Mouse (Mus musculus): ENCODE data around the gene Mbd3. TPM values are rescaled to one million over a fixed set of nuclear protein-coding genes. Genes with fewer than 3 reads are reported as not detected.

Mbd3 gene
- polyA plus RNA-seq, 1 experiment from 2014 or later, result 81.1 TPM

DNA sequence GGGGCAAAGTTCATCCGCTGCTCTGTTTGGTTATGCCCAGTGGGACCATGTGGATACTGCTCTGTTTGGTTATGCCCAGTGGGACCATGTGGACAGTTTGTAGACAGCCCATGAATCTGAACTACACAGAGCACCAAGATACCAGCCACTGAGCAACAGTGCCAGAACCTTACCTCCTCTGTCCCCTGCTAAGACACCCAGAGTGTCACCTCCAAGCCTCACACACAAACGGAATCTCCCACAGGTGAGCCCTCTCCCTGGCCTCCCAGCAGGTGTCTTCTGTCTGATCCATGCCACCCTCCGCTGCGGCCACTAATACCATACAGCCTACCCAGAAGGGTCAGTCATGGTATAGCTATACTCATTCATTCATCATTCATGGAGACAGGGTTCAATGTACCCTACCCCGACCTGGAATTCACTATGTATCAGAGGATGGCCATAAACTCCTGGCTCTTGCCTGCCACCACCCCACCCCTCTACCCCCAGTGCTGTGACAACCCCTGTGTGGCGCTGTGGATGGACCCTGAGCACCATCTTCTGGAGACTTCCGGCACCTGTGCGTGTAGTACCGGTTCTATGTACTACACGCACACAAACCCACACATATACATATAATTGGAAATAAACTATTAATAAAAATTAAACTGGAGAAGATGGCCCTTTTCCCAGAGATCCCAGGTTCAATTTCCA, 6.3 kb upstream of the Mbd3 start:
- DNase-seq (ENCODE audit: low spot score) (no peak), ATAC-seq (ENCODE audit: low FRiP score, low TSS enrichment) (0 out of 2 replicates have a peak, but pooled peaks have one; percentile 3)
- Histone ChIP-seq H3K27ac (replicated peaks) (no peak overlapping the region), H3K9ac (ENCODE audit: low read length) (peak overlapping the region; percentile 91), H3K27me3 (ENCODE audit: control insufficient read depth, insufficient read depth, low read length) (no peaks in the 10 kb centered on the region), H3K4me2 (replicated peaks; ENCODE audit: low read depth) (peak overlapping the region; percentile 85), H3K4me3 (ENCODE audit: low read depth, low read length) (peak overlapping the region; percentile 82), H3K36me3 (ENCODE audit: control insufficient read depth, insufficient read depth, low read length) (peaks cover 20% of the 10 kb centered on the region), H3K9me3 (ENCODE audit: control insufficient read depth, low read length) (no peaks in the 10 kb centered on the region), H3K4me1 (replicated peaks; ENCODE audit: control insufficient read depth, insufficient read depth) (no peaks in the 10 kb centered on the region)
- WGBS, result 48% methylated on average over 10 of the region's 10 CpGs
- no peak for TF ChIP-seq EP300 (optimal IDR thresholded peaks at IDR 0.05)
- peak; percentile 55 for TF ChIP-seq CTCF (IDR thresholded peaks at IDR 0.05; ENCODE audit: low read depth)

DNA sequence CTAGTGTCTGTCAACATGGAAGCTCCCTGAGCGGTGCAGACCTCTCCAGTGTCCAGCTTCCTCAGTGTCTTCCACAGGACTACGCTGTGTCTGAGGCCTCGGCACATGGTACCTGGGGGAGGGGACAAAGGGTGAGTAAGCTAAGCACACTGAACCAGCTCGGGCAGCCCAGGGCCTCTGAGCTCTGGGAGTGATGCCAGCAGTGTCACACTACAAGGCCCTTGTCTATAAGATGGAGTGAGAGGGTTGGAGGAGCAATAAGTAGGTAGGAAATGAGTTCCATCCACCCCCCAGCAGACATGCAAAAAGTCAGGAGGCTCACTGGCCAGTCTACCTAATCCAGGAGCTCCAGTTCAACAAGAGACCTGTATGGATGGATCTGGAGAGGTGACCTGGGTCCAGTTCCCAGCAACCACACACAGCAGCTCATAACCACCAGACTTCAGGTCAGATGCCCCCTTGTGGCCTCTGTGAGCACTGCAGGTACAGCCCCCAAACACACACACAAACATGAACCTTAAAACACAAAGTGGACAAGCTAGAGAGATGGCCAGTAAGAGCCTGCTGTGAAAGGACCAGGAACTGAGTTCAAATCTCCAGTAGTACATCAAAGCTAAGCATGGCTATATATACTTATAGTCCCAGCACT, 3.8 kb upstream of the Mbd3 start:
- DNase-seq (ENCODE audit: low spot score) (no peak), ATAC-seq (ENCODE audit: low FRiP score, low TSS enrichment) (no peak)
- H3K27ac ChIP-seq (replicated peaks), result no peak overlapping the region
- H3K27me3 ChIP-seq (ENCODE audit: control insufficient read depth, insufficient read depth, low read length), result no peaks in the 10 kb centered on the region
- no peak overlapping the region for H3K4me2 ChIP-seq (replicated peaks; ENCODE audit: low read depth)
- H3K4me1 ChIP-seq (replicated peaks; ENCODE audit: control insufficient read depth, insufficient read depth), result peaks cover 3% of the 10 kb centered on the region; the same call in 1 of the 2 replicates
- H3K9me3 ChIP-seq (ENCODE audit: control insufficient read depth, low read length), result no peaks in the 10 kb centered on the region
- H3K4me3 ChIP-seq (ENCODE audit: low read depth, low read length), result no peak overlapping the region
- H3K9ac ChIP-seq (ENCODE audit: low read length), result no peak overlapping the region
- TF ChIP-seq CTCF (IDR thresholded peaks at IDR 0.05; ENCODE audit: low read depth) (peak; percentile 66), EP300 (optimal IDR thresholded peaks at IDR 0.05) (no peak)
- H3K36me3 ChIP-seq (ENCODE audit: control insufficient read depth, insufficient read depth, low read length), result peaks cover 11% of the 10 kb centered on the region
- WGBS, result 74% methylated on average over 4 of the region's 4 CpGs

DNA sequence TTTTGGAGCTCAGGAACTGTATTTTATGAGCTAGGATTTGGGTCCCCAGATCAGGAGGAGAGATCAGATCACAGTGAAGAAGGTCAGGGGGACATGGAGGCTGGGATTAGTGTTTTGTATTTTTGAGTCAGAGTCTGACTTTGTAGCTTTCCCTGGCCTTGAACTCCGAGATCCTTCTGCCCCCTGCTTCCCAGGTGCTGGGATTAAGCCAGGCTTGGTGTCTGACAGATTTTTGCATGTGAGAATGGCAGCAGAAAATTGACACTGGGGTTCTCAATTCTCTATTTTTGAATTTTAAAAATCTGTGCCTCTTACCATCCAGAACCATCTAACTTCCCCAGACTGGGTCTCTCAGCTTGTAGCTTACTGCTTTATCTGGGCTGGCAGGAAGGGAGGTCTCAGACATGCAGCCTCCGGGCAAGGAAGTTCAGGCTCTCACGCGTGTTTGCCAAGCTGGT, 1.4 kb upstream of the Mbd3 start:
- ATAC-seq (ENCODE audit: low FRiP score, low TSS enrichment) (no peak), DNase-seq (ENCODE audit: low spot score) (no peak)
- Histone ChIP-seq H3K27me3 (ENCODE audit: control insufficient read depth, insufficient read depth, low read length) (no peaks in the 10 kb centered on the region), H3K9ac (ENCODE audit: low read length) (peak overlapping the region; percentile 67), H3K27ac (replicated peaks) (peak overlapping the region; percentile 90; the same call in 1 of the 2 replicates), H3K36me3 (ENCODE audit: control insufficient read depth, insufficient read depth, low read length) (peaks cover 9% of the 10 kb centered on the region), H3K9me3 (ENCODE audit: control insufficient read depth, low read length) (no peaks in the 10 kb centered on the region), H3K4me3 (ENCODE audit: low read depth, low read length) (no peak overlapping the region), H3K4me1 (replicated peaks; ENCODE audit: control insufficient read depth, insufficient read depth) (peaks cover 3% of the 10 kb centered on the region), H3K4me2 (replicated peaks; ENCODE audit: low read depth) (no peak overlapping the region; the same call in 1 of the 2 replicates)
- no peak for TF ChIP-seq EP300 (optimal IDR thresholded peaks at IDR 0.05)
- TF ChIP-seq CTCF (IDR thresholded peaks at IDR 0.05; ENCODE audit: low read depth), result no peak
- WGBS, result 52% methylated on average over 4 of the region's 4 CpGs

- 11% methylated on average over 17 of the region's 17 CpGs for WGBS
- H3K4me2 ChIP-seq (replicated peaks; ENCODE audit: low read depth), result peak overlapping the region; percentile 77
- ATAC-seq (ENCODE audit: low FRiP score, low TSS enrichment), result no peak
Observed at GRCm38 (mm10) chr10:80399973-80400703, 788 bp upstream of the Mbd3 start.

DNA sequence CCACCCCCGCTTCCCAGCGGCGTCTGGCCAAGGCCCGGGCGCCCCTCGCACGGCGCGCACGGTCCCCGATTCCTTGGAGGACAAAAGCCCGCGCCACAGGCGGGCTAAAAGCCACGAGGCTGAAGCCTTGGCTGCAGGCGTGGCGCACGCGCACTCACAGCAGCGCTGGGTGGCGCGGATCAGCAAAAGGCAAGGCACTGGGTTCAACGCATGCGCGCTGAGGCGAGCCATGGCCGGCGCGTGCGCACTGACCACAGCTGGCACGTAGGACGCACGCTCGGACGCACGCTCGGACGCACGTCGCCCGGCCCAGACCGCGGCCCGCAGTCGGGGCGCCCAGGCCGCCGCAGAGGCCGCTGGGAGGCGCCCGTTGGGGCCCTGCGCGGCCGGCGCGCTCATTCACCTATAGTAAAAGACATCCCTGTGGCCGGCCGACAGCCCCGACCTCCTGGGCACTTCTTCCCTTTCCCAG, 595 bp downstream of the Mbd3 start:
- Histone ChIP-seq H3K4me1 (replicated peaks; ENCODE audit: control insufficient read depth, insufficient read depth) (peaks cover 3% of the 10 kb centered on the region), H3K4me2 (replicated peaks; ENCODE audit: low read depth) (peak overlapping the region; percentile 82), H3K9me3 (ENCODE audit: control insufficient read depth, low read length) (no peaks in the 10 kb centered on the region), H3K9ac (ENCODE audit: low read length) (peak overlapping the region; percentile 93), H3K36me3 (ENCODE audit: control insufficient read depth, insufficient read depth, low read length) (peaks cover 22% of the 10 kb centered on the region), H3K4me3 (ENCODE audit: low read depth, low read length) (peak overlapping the region; percentile 78), H3K27ac (replicated peaks) (peak overlapping the region; percentile 99), H3K27me3 (ENCODE audit: control insufficient read depth, insufficient read depth, low read length) (no peaks in the 10 kb centered on the region)
- TF ChIP-seq CTCF (IDR thresholded peaks at IDR 0.05; ENCODE audit: low read depth), result peak; percentile 22
- TF ChIP-seq EP300 (optimal IDR thresholded peaks at IDR 0.05), result no peak
- WGBS, result under 1% methylated on average over 55 of the region's 59 CpGs
- peak; percentile 99 for DNase-seq (ENCODE audit: low spot score)
- peak; percentile 88 for ATAC-seq (ENCODE audit: low FRiP score, low TSS enrichment)

More at GRCm38 (mm10) chr10:80399973-80400703, 788 bp upstream of the Mbd3 start:
- DNase-seq (ENCODE audit: low spot score), result no peak
- peak overlapping the region; percentile 90 for H3K27ac ChIP-seq (replicated peaks)
- peaks cover 3% of the 10 kb centered on the region for H3K4me1 ChIP-seq (replicated peaks; ENCODE audit: control insufficient read depth, insufficient read depth)
- H3K36me3 ChIP-seq (ENCODE audit: control insufficient read depth, insufficient read depth, low read length), result peaks cover 13% of the 10 kb centered on the region
- TF ChIP-seq CTCF (IDR thresholded peaks at IDR 0.05; ENCODE audit: low read depth), result no peak
- TF ChIP-seq EP300 (optimal IDR thresholded peaks at IDR 0.05), result no peak
- H3K4me3 ChIP-seq (ENCODE audit: low read depth, low read length), result peak overlapping the region; percentile 50
- no peaks in the 10 kb centered on the region for H3K9me3 ChIP-seq (ENCODE audit: control insufficient read depth, low read length)
- H3K9ac ChIP-seq (ENCODE audit: low read length), result peak overlapping the region; percentile 67
- no peaks in the 10 kb centered on the region for H3K27me3 ChIP-seq (ENCODE audit: control insufficient read depth, insufficient read depth, low read length)

All from stomach, postnatal 0 days (tissue).